Mouse (Mus musculus) 416B (cell line): Measurements from ENCODE around the gene Hvcn1.
"Not testable (repeated sequence)": the region's sequence is repeated elsewhere in the genome, so short reads cannot be mapped to it uniquely, and the experiment has no call there.

ENCODE experiments used
- DNase-seq: peaks from one replicate; pipeline ENCODE4 v3.0.0; 2011; ENCODE audit warnings: low read depth

The Hvcn1 gene

DNA sequence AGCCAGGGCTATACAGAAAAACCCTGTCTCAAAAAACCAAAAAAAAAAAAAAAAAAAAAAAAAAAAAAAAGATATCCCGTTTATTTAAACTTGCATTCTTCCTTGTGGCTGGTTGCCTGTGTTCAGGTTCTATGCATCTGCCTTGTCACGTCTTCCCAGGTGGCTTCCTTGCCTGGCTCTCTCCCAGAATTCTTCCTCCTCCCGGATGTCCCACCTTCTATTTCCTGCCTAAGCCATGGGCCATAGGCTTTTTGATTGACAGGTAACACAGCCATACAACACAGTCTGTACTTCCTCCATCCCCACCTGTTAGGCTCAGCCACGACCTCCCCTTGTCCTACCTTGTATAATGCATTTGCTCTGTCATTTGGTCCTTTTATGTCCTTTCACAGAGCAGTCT is at the start of gene Hvcn1:
Gene Hvcn1, plus strand, starts transcription at position 330 of the 400 bp plus-strand sequence.
- DNase-seq: no peak

- peak; percentile 96 for DNase-seq
These were observed 48.7 kb upstream of the Hvcn1 start, which contains the start of gene Ppp1cc for GRCm38 (mm10) chr5:122157827-122158381. Ppp1cc (plus strand) TSS chr5:122158278.

DNA sequence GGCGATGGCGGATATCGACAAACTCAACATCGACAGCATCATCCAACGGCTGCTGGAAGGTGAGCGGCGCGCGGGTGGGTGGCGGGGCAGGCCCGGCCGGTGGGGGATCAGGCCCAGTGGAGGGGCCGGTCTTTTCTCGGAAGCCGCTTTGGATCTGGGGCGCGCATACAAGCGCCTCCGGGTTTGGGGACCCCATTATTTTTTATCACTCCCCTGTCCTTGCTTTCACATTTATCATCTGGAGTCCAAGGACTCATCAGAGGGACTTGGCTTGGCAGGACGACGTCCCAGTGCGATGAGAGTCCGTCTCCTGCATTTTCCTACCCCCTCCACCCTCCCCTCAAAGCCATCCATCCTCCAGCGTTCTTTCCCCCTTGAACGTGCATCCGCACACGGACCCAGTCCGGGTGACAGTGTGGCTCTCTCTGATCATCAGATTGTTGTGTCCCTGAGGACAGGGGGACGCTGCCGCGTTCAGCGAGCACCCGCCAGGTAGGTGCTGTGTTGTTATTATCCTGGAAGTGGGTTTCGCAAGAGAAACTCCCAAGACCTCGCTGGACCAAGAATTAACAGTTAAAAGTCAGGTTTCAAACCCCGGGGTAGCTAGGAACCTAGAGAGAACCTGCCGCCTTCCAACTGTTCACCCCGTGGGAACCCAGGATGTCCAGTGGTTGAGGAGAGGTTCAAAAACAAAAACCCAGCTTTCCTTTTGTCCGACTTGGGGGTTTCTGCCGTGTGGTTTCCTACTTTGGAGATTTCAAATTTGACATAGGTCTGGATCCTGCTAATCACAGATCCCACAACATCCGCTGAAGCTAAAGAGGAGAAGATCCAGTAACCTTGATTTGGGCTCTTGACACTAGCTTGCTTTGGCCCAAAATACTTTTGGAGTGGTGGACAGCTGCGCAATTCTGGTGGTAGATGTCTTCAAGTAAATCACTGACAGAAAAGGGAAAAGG is 47.8 kb upstream of the Hvcn1 start:
- no peak for DNase-seq

DNA sequence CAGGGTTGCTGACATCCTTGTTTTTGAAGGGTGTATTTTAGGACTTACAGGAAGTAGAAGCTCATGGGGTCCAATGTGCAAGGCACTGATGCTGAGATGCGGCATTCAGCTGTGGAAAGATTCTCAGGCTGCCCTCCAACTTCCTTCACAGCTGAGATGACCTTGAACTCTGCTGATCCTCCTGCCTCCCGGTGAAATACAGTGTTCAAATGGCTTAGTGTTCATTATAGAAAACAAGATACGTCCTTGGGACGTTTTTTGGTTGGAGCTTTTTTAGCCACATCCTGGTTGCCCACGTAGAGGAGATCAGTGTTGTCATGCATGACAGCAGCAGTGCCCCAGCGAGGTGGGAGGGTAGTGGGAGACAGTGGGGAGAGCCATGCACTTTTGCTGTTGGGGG is 43.4 kb upstream of the Hvcn1 start:
- peak; percentile 72 for DNase-seq

GRCm38 (mm10) chr5:122164011-122164410 is 42.6 kb upstream of the Hvcn1 start:
- DNase-seq: no peak

GRCm38 (mm10) chr5:122165233-122165915 is 41.2 kb upstream of the Hvcn1 start:
- no peak for DNase-seq

DNA sequence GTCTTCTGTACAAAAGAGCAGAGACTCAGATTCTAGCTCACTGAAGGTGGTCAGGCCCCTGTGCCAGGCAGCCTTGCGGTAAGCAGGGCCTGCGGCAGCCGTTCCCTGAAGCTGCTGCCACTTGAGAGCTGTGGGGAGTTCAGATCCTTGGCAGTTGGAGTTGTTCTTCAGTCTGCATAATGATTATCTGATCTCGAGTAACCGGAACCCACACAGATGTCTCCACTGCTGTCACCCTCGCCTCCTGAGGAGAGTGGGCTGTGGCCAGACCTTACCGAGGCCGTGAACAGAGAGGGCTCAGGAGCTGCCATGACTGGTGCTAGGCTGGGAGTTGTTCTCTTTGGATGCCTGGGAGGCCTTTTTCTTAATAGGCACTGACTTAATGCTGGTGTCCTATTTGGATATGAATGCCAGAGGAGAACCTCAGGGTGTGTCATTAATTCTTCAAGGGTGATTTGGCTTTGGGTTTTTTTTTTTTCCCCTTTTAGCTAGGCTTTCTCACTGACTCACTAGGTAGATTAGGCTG is 39.9 kb upstream of the Hvcn1 start:
- DNase-seq: no peak

DNA sequence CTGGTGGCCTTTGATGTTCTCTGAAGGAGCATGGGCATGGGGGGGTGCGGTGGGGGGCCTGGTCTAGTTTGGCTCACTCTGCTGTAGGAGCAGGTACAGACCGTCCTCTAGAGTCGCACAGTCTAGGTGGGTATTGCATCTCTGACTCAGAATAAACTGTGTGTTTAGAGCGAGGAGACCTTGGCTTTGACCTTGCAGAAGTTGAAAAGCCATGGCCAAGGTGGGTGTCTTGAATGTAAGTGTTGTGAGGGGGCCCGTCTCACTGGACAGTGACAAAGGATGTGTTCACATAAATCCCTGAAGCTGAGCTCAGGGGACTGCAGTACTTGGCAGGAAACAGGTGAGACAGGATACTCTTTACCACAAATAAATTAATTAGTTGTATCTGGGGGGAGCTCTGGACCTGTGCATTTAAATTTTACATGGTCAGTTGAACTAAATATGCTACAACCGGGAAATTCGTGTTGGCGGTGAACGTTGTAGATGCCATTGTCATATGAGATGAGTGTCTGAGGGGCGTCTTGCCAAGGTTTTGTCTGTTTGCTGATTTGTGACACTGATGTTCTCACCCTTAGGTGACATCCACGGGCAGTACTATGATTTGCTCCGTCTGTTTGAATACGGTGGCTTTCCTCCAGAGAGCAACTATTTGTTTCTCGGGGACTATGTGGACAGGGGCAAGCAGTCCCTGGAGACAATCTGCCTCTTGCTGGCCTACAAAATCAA is 38.1 kb upstream of the Hvcn1 start:
- DNase-seq: no peak

GRCm38 (mm10) chr5:122171058-122171457 is 35.5 kb upstream of the Hvcn1 start:
- no peak for DNase-seq

DNA sequence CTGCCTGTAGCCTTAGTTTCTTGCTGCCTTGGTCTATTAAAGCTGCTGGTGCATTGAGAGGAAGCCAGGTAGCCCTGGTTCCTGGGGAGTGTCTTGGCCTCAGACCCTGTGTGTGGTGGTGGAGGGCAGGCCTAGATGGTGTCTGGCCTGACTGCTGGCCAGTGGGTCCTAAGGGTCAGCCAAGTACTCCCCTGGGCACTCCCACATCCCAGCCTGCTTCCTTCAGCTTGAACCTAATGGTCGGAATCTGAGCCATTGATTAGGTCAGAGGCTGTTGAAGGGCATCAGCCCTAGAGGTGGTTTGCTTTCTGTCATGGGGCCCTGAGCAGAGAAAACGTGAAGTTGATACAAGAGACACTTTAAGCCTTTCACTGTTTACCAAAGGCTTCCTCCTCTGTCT is 31.2 kb upstream of the Hvcn1 start:
- no peak for DNase-seq

GRCm38 (mm10) chr5:122175961-122176360 is 30.6 kb upstream of the Hvcn1 start:
- no peak for DNase-seq

DNA sequence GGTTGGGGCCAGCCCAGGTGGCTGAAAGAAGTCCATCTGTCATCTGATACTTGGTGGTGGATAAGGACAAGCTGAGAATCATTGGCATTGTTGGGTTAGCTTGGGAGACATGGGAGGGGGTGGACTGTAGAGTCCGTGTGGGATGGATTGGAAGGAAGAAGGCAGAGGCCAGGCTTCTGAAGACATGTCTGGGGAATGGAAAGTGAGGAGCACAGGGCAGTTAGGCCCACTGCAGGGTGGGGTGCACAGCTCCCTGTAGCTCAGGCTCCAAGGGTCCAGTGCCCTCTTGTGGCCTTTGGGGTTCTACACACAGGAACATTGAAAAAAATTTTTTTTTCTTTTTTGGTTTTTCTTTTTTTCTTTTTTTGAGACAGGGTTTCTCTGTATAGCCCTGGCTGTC is 30.2 kb upstream of the Hvcn1 start:
- peak; percentile 78 for DNase-seq

DNA sequence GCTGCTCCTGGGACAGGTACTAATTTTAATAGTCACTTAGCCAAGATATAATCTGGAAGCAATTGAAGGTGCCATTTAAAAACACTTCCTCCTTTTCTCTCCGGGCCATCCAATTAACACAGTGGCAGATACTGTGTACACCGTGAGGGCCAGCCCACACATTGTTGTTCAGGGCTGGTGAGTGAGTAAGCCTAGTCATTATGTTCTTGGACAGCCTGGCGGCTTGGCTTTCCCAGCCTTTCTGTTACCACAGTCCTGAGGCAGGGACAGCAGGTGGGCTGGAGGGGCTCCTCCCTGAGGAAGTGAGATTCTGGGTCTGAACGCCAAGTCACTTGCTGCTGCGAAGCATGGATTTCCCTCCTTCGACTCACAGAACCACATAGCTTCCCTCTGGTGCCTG is 26.9 kb upstream of the Hvcn1 start:
- DNase-seq: peak; percentile 54

DNA sequence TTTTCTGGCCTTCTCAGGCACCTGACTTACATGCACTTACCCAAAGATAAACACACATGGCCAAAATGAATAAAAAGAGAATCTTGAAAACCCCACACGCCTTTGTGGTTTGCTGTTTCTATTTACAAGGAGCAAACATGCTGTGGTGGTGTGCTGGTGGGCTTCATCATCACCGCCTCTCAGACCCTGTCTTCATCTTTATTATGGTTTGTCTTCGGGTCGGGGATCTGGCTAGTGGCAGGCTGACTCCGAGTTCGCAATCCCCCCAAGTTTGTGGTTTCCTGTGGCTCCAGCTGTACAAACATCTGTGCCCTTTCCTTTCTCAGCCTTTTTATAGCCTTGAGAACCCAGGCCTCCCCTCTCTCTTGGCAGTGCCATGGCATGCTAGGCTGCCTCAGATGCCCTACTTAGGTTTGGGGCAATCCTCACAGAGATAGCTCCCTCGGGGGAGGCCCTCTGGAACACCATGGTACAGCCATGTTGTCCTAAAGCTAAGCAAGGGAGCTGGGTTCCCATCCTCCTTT is 22.3 kb upstream of the Hvcn1 start:
- peak; percentile 93 for DNase-seq

DNA sequence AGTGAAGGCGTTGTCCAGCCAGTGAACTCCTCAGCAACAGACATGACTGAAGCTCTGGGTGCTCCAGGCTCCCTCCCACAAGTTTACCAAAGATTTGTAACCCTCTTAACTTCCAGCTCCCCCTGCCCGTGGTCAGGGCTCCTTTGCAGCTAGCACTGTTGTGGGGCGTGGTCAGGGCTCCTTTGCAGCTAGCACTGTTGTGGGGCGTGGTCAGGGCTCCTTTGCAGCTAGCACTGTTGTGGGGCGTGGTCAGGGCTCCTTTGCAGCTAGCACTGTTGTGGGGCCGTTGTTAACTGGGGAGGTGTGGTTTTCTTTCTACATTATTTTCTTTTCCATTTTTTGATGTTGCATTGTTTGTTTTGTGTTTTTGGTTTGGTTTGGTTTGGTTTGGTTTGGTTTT is 21.7 kb upstream of the Hvcn1 start:
- DNase-seq: not testable (repeated sequence)

- peak; percentile 64 for DNase-seq
These were observed 17.5 kb upstream of the Hvcn1 start for GRCm38 (mm10) chr5:122189115-122189514.

DNA sequence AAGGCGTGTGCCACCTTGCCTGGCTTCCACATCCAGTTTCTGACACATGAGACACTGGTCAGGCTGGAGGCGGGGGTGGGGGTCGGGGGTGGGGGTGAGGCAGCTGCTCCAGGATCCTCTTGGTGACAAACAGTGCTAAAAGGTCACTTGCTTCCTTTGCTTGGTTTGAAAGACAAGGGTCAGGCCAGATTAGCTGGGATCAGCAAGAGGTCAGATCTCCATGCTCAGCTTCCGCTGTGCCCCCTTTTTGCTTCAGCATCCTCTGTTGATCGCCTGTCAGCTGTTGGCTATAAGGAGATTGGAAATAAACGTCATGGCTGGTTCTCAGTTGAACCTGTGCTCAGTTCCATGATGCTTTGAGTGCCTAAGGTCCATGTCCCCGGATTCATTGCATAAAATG is 16.1 kb upstream of the Hvcn1 start:
- no peak for DNase-seq

DNA sequence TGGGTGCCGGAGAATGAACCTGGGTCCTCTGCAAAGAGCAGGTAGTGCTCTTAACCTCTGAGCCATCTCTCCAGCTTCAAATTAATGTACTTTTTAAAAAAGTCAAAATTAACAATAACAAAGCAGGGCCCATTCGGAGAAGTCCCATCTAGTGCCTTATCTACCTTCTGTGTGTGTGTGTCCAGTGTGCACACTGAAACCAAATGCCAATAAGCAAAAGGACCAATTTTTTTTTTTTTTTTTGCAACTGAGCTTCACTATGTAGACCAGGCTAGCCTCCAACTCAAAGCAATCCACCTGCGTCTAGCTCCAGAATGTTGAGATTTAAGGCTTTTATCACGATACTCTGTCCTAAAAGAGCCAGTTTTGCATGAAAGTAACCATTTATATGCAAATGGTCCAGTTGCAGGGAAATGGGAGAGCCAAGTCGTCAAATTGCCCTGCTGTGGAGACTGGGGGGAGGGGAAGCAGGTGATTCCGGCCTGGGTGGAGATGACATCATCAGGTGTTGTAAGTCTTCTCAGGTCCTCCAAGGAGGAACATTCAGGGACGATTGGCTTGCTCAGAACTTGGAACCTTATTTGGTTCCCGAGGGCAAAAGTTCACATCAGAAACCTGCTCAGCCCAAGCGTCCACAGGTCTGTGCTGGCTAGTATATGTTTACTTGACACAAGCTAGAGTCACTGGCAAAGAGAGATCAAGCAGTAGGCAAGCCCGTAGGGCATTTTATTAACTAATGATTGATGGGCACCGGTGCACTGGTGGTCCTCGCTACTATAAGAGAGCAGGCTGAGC is 15.1 kb upstream of the Hvcn1 start:
- no peak for DNase-seq

DNA sequence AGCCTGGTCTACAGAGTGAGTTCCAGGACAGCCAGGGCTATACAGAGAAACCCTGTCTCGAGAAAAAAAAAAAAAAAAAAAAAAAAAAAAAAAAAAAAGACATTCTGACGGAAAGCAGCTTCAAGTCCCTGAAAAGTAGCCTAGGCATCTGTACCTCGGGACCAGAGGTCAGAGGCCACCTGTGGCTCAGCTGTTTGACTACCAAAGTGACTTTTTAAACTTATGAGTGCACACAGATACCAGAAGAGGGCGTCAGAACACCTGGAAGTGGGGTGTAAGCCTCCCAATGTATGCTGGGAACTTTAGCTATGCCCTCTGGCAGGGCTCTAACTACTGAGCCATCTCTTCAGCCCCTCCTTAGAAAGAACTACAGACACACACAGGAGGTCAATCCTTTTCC is 14.3 kb upstream of the Hvcn1 start:
- peak; percentile 48 for DNase-seq

GRCm38 (mm10) chr5:122200872-122201271 is 5.7 kb upstream of the Hvcn1 start:
- DNase-seq: no peak

DNA sequence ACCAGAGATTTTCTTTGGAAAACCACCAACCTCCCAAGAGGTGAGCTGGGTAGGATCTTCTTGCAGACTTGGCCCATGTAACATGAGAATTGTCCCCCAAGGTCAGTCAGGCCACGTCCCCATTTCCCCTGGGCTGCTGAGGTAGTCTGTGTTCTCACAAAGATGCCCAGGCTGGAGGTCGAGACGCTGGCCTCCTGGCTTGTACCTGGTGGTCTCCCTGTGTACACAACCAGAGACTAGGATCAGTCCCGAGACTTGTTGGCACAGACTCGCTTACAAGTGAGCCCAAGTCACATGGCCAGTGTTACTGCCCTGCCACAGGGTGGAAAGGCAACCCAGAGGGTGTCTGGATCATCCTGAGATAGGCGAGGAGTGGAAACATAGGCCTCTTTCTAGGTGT is 4.7 kb upstream of the Hvcn1 start:
- no peak for DNase-seq
